In genomic region chr8:125434151-125434550, GRCm38 (mm10) we compare ENCODE assay signal across 15 mouse cellular contexts.
A peak's percentile ranks its signal among the peaks of the same experiment; 100 is the strongest.
DNase-seq lines count a peak whose midpoint lies in the region; ATAC-seq and TF ChIP-seq lines count a peak whose summit lies in the region.
"Had no signal": no experiment of that assay in that cellular context is flagged by ENCODE, and none has a peak within 500 bp of the region (broad histone marks: within the 10 kb centered on the region; RNA-seq: fewer than 3 reads in every experiment).

No protein-coding gene starts in this region.

- H3K36me3 ChIP-seq in embryonic facial prominence, embryonic 11.5 days (replicated peaks; ENCODE audit: control insufficient read depth, insufficient read depth, low read depth, low read length), result no peaks in the 10 kb centered on the region
- H3K36me3 ChIP-seq in embryonic facial prominence, embryonic 10.5 days (replicated peaks), result peaks cover 66% of the 10 kb centered on the region
- H3K36me3 ChIP-seq in hindbrain, embryonic 12.5 days, result peaks cover 47% of the 10 kb centered on the region
- peaks cover 16% of the 10 kb centered on the region for H3K36me3 ChIP-seq in hindbrain, postnatal 0 days (ENCODE audit: insufficient read depth, low read length)
- 0 out of 2 replicates have a peak, but pooled peaks cover 4% of the 10 kb centered on the region for H3K36me3 ChIP-seq in midbrain, embryonic 11.5 days (ENCODE audit: control insufficient read depth, insufficient read depth, low read length)
- H3K36me3 ChIP-seq in midbrain, embryonic 16.5 days (ENCODE audit: control insufficient read depth, insufficient read depth, low read length), result peaks cover 9% of the 10 kb centered on the region; the same call in 1 of the 2 replicates
- H3K36me3 ChIP-seq in liver, embryonic 11.5 days (ENCODE audit: control insufficient read depth, insufficient read depth, low read length), result no peaks in the 10 kb centered on the region; the same call in 1 of the 2 replicates

- H3K4me1 ChIP-seq in embryonic facial prominence, embryonic 11.5 days (ENCODE audit: control insufficient read depth, insufficient read depth, low read length), result no peaks in the 10 kb centered on the region
- H3K4me1 ChIP-seq in embryonic facial prominence, embryonic 10.5 days, result peaks cover 38% of the 10 kb centered on the region
- peaks cover 18% of the 10 kb centered on the region for H3K4me1 ChIP-seq in hindbrain, embryonic 12.5 days
- H3K4me1 ChIP-seq in hindbrain, postnatal 0 days (ENCODE audit: insufficient read depth, low read length), result no peaks in the 10 kb centered on the region
- H3K4me1 ChIP-seq in midbrain, embryonic 11.5 days (ENCODE audit: control insufficient read depth, insufficient read depth, low read length), result peaks cover 9% of the 10 kb centered on the region; the same call in 1 of the 2 replicates
- no peaks in the 10 kb centered on the region; the same call in 1 of the 2 replicates for H3K4me1 ChIP-seq in midbrain, embryonic 16.5 days (ENCODE audit: control insufficient read depth, insufficient read depth, low read length)
- no peaks in the 10 kb centered on the region for H3K4me1 ChIP-seq in liver, embryonic 11.5 days (replicated peaks; ENCODE audit: control insufficient read depth, insufficient read depth, low read length)

- 63% methylated on average over 8 of the region's 8 CpGs for WGBS in embryonic facial prominence, embryonic 11.5 days
- WGBS in embryonic facial prominence, embryonic 10.5 days, result 71% methylated on average over 8 of the region's 8 CpGs
- 65% methylated on average over 8 of the region's 8 CpGs for WGBS in hindbrain, embryonic 12.5 days
- 61% methylated on average over 8 of the region's 8 CpGs for whole genome bisulfite sequencing in hindbrain, postnatal 0 days
- WGBS in midbrain, embryonic 11.5 days, result 81% methylated on average over 8 of the region's 8 CpGs
- WGBS in midbrain, embryonic 16.5 days, result 64% methylated on average over 8 of the region's 8 CpGs
- 53% methylated on average over 8 of the region's 8 CpGs for WGBS in liver, embryonic 11.5 days

- peak overlapping the region; percentile 13; the same call in 1 of the 2 replicates for H3K9ac ChIP-seq in embryonic facial prominence, embryonic 11.5 days (replicated peaks; ENCODE audit: low read length)
- H3K9ac ChIP-seq in hindbrain, embryonic 12.5 days, result no peak overlapping the region
- H3K9ac ChIP-seq in hindbrain, postnatal 0 days (replicated peaks; ENCODE audit: low read length), result no peak overlapping the region
- peak overlapping the region; percentile 6; the same call in 1 of the 2 replicates for H3K9ac ChIP-seq in midbrain, embryonic 11.5 days (ENCODE audit: low read length)
- no peak overlapping the region for H3K9ac ChIP-seq in midbrain, embryonic 16.5 days (ENCODE audit: low read depth, low read length)
- no peak overlapping the region for H3K9ac ChIP-seq in liver, embryonic 11.5 days (ENCODE audit: low read depth, low read length)
- H3K9ac ChIP-seq: liver, postnatal 0 days; neural tube, embryonic 13.5 days had no signal

- no peak for TF ChIP-seq CTCF in hindbrain, postnatal 0 days (IDR thresholded peaks at IDR 0.05; ENCODE audit: low read depth)

- H3K27me3 ChIP-seq in embryonic facial prominence, embryonic 11.5 days (ENCODE audit: control insufficient read depth, insufficient read depth, low read length), result no peaks in the 10 kb centered on the region; the same call in 1 of the 2 replicates
- peaks cover 12% of the 10 kb centered on the region; the same call in 1 of the 2 replicates for H3K27me3 ChIP-seq in embryonic facial prominence, embryonic 10.5 days (replicated peaks; ENCODE audit: low read depth, poor library complexity, severe bottlenecking)
- no peaks in the 10 kb centered on the region for H3K27me3 ChIP-seq in hindbrain, embryonic 12.5 days
- no peaks in the 10 kb centered on the region for H3K27me3 ChIP-seq in hindbrain, postnatal 0 days (ENCODE audit: insufficient read depth, low read length)
- no peaks in the 10 kb centered on the region for H3K27me3 ChIP-seq in midbrain, embryonic 11.5 days (ENCODE audit: control insufficient read depth, insufficient read depth, low read length)
- H3K27me3 ChIP-seq in midbrain, embryonic 16.5 days (ENCODE audit: control insufficient read depth, insufficient read depth, low read depth, low read length), result no peaks in the 10 kb centered on the region
- H3K27me3 ChIP-seq in liver, embryonic 11.5 days (replicated peaks; ENCODE audit: control insufficient read depth, insufficient read depth, low read length), result no peaks in the 10 kb centered on the region
- H3K27me3 ChIP-seq: Patski had no signal

- ATAC-seq in embryonic facial prominence, embryonic 11.5 days (replicated peaks; ENCODE audit: insufficient number of reproducible peaks, low FRiP score, low TSS enrichment, low read depth), result no peak
- ATAC-seq in hindbrain, embryonic 12.5 days (ENCODE audit: low FRiP score), result no peak
- ATAC-seq in hindbrain, postnatal 0 days, result no peak
- no peak for ATAC-seq in midbrain, embryonic 11.5 days (ENCODE audit: low FRiP score)
- ATAC-seq in midbrain, embryonic 16.5 days, result no peak
- ATAC-seq in liver, embryonic 11.5 days (replicated peaks; ENCODE audit: low FRiP score), result no peak
- ATAC-seq: hindbrain, embryonic 16.5 days; liver, postnatal 0 days; Patski had no signal

- DNase-seq in embryonic facial prominence, embryonic 11.5 days (ENCODE audit: low spot score), result no peak
- no peak for DNase-seq in embryonic facial prominence, embryonic 10.5 days (ENCODE audit: low spot score)
- no peak for DNase-seq in hindbrain, postnatal 0 days (ENCODE audit: low spot score)
- no peak for DNase-seq in midbrain, embryonic 11.5 days (ENCODE audit: low spot score, missing footprints)
- no peak for DNase-seq in cerebellum, postnatal 10 days
- no peak for DNase-seq in liver, embryonic 11.5 days (ENCODE audit: low spot score)
- DNase-seq: cerebellum, adult 9-10 months; gastrocnemius, postnatal 25 days; kidney, adult 9 months; liver, postnatal 0 days had no signal

- H3K9me3 ChIP-seq in embryonic facial prominence, embryonic 11.5 days (replicated peaks; ENCODE audit: control insufficient read depth, low read length), result no peaks in the 10 kb centered on the region
- no peaks in the 10 kb centered on the region for H3K9me3 ChIP-seq in embryonic facial prominence, embryonic 10.5 days
- no peaks in the 10 kb centered on the region for H3K9me3 ChIP-seq in hindbrain, embryonic 12.5 days (replicated peaks)
- H3K9me3 ChIP-seq in hindbrain, postnatal 0 days (ENCODE audit: low read length), result no peaks in the 10 kb centered on the region
- no peaks in the 10 kb centered on the region for H3K9me3 ChIP-seq in midbrain, embryonic 11.5 days (ENCODE audit: control insufficient read depth, low read length)
- H3K9me3 ChIP-seq in midbrain, embryonic 16.5 days (replicated peaks; ENCODE audit: control insufficient read depth, low read length, poor library complexity, severe bottlenecking), result no peaks in the 10 kb centered on the region
- no peaks in the 10 kb centered on the region for H3K9me3 ChIP-seq in liver, embryonic 11.5 days (ENCODE audit: control insufficient read depth, low read length)
- H3K9me3 ChIP-seq: neural tube, embryonic 13.5 days had no signal

- H3K4me2 ChIP-seq in embryonic facial prominence, embryonic 11.5 days (ENCODE audit: low read depth, low read length), result no peak overlapping the region
- no peak overlapping the region for H3K4me2 ChIP-seq in hindbrain, embryonic 12.5 days (replicated peaks)
- no peak overlapping the region for H3K4me2 ChIP-seq in hindbrain, postnatal 0 days (ENCODE audit: low read depth, low read length)
- no peak overlapping the region for H3K4me2 ChIP-seq in midbrain, embryonic 11.5 days
- H3K4me2 ChIP-seq in midbrain, embryonic 16.5 days (ENCODE audit: low read length), result no peak overlapping the region
- no peak overlapping the region for H3K4me2 ChIP-seq in liver, embryonic 11.5 days
- H3K4me2 ChIP-seq: neural tube, embryonic 13.5 days had no signal

- no peak overlapping the region for H3K27ac ChIP-seq in embryonic facial prominence, embryonic 11.5 days (replicated peaks; ENCODE audit: low read depth, low read length)
- no peak overlapping the region; the same call in 1 of the 2 replicates for H3K27ac ChIP-seq in embryonic facial prominence, embryonic 10.5 days (replicated peaks)
- peak overlapping the region; percentile 62 for H3K27ac ChIP-seq in hindbrain, embryonic 12.5 days
- H3K27ac ChIP-seq in hindbrain, postnatal 0 days, result no peak overlapping the region
- no peak overlapping the region for H3K27ac ChIP-seq in midbrain, embryonic 11.5 days (ENCODE audit: low read depth, low read length)
- H3K27ac ChIP-seq in midbrain, embryonic 16.5 days (ENCODE audit: low read length), result no peak overlapping the region
- H3K27ac ChIP-seq in liver, embryonic 11.5 days (ENCODE audit: low read depth, low read length), result no peak overlapping the region
- H3K27ac ChIP-seq: neural tube, embryonic 13.5 days had no signal

- H3K4me3 ChIP-seq in embryonic facial prominence, embryonic 11.5 days (ENCODE audit: low read depth, low read length), result no peak overlapping the region
- H3K4me3 ChIP-seq in embryonic facial prominence, embryonic 10.5 days, result no peak overlapping the region
- no peak overlapping the region for H3K4me3 ChIP-seq in hindbrain, embryonic 12.5 days
- no peak overlapping the region for H3K4me3 ChIP-seq in hindbrain, postnatal 0 days (ENCODE audit: low read length)
- no peak overlapping the region for H3K4me3 ChIP-seq in midbrain, embryonic 11.5 days (ENCODE audit: low read depth, low read length)
- H3K4me3 ChIP-seq in midbrain, embryonic 16.5 days (ENCODE audit: low read depth, low read length), result no peak overlapping the region
- H3K4me3 ChIP-seq in liver, embryonic 11.5 days (ENCODE audit: low read depth, low read length), result no peak overlapping the region
- H3K4me3 ChIP-seq: neural tube, embryonic 13.5 days had no signal

Comparison
In these comparisons a context has a peak if more than half of its experiments do, and no peak if none do; other contexts are left out.
1. H3K9ac ChIP-seq: peak in embryonic facial prominence, embryonic 11.5 days (single experiment) and midbrain, embryonic 11.5 days (single experiment); none in hindbrain, embryonic 12.5 days (single experiment), hindbrain, postnatal 0 days (single experiment), midbrain, embryonic 16.5 days (single experiment) and liver, embryonic 11.5 days (single experiment).